Mouse (Mus musculus) adipocyte (in vitro differentiated cells): ENCODE results near the gene Rhob.

Source experiments
- DNase-seq: peaks from one replicate; pipeline ENCODE4 v3.0.0-alpha.2; 2016; ENCODE audit warnings: low spot score

The Rhob gene

DNA sequence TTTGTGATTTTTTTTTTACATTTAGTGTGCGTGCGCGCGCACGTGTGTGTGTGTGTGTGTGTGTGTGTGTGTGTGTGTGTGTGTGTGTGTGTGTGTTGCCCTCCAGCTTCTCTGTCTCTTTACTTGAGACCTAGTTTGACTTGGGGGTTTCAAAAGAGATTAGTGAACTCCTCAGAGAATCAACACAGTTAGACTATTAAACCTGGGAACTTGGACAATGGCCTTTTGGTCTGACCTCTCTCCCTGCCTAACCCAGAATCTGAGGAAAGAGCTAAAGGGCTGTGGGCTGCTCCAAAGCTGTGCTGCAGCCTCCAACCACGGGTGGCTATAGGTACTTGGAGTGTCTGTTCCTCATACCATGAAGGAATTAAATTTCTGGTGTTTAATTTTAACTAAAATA, 4.3 kb upstream of the Rhob start:
- no peak for DNase-seq

DNA sequence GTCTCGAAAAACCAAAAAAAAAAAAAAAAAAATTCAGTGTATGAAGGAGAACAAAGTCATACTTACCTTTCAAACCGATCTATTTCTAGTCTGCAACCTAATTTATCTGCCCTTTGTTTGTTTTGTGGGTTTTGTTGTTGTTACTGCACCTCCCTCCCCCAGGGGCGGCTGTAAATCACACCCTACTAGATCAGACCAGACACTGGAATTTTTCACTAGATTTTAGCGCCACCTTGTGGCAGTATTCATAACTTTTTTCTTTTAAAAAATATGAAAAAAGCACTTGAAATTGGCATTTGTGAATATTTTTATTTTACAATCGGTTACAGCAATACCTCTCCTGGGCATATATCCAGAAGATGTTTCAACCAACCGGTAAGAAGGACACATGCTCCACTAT, 2.7 kb upstream of the Rhob start:
- DNase-seq = peak; percentile 89

DNA sequence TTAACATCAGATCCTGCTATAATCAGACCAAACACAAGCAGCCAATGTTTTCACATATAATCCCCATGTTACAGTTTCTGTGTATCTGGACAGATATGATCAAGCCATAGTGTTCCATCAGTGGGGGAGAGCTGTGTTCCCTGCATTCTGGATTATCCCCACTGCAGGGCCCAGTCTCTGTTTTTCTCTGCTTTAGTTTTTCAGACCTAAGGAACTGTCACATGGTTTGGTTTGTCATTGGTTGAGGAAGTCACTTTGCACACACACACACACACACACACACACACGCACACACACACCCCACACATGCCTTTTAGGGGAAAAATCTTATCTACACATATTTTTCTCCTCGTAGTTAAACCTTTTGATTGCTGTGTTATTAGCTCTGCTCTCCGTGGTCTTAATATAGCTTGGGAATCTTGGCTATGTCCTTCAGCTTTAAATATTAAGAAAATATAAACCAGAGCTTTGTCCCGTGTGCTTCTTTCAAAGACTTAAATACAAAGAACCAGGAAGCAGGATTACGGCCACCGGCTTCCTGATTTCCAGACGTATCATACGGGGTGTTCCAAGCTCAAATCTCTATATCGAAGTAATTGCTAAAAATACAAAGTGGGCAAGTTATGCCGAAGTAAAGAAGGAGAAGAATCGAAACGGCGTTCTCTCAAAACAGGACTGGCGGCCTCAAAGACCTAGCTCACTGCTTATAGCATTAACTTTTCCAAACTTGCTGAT, 1.9 kb upstream of the Rhob start:
- no peak for DNase-seq

DNA sequence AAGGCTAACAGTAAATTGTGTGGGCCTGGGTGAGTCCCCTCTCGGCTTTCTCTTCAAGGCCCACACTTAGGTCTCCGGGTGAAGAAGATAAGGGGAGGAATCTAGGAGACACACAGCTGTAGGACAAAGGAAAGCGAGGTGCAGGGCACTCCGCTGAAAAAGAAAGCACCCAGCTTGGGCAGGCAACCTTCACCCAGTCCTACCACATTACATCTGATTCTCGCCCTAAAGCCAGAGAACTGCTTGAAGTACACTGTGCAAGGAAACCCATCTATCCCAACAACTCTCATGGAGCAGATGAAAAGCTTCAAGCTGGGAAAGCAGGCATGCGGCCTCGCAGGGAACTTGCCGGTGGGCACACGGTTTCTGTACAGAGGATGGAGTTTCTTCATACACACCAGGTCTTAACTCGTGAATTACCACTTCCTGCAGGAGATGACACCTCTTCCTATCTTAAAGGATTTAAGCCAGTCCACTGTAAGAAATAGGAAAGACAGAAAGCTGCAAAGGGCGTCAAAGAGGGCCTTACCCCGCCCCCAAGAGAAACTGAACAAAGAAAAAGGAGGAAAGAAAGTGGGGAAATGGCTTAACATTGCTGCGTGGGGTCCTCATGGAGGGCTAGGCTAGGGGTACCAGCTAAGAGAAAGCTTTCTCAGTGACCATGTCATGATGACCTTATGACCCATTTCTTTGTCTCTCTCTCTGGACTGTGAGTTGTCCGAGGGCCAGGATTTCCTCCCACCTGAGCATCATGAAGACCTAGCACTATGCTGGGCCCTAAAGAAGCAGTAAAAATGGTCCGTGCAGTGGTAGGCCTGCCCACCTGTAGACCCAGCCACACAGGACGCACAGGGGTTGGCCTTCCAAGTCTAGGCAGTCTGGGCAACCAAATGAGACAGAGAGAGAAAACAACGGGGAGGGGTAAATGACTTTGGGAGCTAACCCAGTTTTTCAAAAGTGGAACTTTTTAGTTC, 1.1 kb upstream of the Rhob start:
- DNase-seq = peak; percentile 61

DNA sequence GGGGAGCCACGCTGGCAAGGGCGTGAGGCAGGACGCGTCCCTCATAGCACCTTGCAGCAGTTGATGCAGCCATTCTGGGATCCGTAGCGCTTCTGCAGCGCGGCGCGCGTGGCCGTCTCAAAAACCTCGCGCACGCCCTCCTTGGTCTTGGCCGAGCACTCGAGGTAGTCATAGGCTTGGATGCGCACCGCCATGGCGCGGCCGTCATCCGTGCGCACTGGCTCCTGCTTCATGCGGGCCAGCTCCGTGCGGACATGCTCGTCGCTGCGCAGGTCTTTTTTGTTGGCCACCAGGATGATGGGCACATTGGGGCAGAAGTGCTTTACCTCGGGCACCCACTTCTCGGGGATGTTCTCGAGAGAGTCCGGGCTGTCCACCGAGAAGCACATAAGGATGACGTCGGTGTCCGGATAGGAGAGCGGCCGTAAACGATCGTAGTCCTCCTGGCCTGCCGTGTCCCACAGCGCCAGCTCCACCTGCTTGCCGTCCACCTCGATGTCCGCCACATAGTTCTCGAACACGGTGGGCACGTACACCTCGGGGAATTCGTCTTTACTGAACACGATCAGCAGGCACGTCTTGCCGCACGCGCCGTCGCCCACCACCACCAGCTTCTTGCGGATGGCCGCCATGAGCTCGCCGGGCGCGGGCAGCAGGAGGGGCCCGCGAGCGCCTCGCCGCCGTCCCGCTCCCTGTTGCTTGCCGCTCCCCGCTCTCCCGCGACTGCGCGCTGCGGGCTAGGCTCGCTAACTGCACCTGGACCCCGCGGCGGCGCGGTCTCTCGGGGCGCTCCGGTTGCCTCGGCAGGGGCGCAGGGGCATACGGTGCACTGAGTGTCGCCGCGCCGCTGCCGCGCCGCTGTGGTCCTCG, 573 bp downstream of the Rhob start:
- DNase-seq = peak; percentile 69

DNA sequence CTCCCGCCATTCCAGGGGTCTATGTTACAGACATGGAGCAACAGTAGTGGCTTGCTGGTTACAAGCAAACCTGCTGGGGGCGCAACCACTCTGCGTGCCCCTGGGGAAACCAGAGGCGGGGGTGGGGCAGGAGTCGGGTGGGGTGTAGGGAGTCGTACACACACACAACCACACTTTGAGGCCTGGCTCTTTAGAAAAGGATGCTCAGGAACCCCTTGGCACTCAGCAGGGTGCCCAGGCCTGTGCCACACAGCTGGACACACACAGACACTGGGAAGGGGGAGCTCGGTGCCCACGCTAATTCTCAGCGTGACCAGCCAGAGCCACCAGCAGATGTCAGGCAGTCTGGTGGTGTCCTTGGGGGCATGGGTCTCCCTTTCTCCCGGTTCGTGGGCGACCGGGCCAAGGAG, 1.2 kb downstream of the Rhob start:
- DNase-seq = peak; percentile 62

DNA sequence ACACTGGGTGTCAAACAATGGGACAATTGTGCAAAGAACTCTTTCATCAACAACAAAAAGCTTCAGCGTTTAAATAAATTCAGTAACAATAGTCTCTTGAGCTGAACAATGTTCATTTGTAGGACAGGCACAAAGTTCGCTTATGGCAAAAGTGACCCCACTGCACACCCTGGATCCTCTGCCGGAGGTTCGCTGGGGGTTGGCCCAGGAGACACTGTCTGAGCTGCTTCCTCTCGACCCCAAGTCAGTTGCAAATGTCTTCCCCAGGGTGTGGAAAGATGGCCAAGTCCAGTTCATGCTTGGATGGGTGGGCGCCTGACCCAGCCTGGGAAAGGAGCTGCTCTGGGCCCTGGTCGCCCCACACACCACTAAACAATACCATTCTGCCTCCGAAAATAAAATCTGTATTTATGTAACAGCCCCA, 1.6 kb downstream of the Rhob start:
- peak; percentile 50 for DNase-seq

DNA sequence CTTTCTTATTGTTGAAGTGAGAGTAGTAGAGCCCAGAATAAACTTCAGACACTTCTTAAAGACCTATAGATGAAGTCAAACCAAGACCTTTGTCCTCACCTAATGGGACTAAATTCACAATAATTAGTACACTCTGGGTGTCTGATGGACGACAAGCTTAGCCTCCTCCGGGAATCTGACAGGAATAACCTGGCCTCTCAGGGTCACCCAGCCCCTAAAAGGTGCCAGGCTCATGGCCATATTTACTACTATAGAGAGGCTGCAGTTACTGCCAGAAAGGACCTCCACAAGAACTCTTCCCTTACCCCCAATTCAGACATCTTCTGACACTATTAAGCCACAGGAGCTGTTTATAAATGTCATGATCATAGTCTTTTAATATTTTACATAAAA, 2.5 kb downstream of the Rhob start:
- peak; percentile 61 for DNase-seq

DNA sequence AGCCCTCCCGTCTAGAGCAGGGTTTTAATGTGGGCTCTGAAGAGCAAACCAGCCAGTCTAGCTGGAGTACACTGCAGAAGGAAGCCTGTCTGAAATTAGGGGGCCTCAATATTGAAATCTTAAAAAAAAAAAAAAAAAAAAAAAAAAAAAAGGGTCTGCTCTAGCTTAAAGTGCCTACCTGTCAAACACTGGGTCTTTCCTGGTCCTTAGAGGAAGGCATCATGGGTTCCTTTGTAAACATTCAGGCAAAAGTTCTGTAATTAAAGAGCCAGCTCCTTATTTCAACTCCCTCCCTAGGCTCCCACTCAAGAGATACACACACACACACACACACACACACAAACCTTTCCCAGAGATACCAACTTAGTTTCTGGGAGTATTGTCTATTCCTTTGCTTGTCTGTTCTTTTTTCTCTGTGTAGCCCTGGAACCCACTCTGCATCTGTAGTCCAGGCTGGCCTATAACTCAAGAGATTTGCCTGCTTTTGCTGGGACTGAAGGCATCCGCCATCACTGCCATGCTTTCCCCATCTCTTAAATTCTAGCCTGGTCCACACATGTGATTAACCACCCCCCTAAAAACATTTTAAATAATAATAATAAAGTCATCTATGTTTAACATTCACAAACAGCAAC, 3.0 kb downstream of the Rhob start:
- DNase-seq = peak; percentile 65

DNA sequence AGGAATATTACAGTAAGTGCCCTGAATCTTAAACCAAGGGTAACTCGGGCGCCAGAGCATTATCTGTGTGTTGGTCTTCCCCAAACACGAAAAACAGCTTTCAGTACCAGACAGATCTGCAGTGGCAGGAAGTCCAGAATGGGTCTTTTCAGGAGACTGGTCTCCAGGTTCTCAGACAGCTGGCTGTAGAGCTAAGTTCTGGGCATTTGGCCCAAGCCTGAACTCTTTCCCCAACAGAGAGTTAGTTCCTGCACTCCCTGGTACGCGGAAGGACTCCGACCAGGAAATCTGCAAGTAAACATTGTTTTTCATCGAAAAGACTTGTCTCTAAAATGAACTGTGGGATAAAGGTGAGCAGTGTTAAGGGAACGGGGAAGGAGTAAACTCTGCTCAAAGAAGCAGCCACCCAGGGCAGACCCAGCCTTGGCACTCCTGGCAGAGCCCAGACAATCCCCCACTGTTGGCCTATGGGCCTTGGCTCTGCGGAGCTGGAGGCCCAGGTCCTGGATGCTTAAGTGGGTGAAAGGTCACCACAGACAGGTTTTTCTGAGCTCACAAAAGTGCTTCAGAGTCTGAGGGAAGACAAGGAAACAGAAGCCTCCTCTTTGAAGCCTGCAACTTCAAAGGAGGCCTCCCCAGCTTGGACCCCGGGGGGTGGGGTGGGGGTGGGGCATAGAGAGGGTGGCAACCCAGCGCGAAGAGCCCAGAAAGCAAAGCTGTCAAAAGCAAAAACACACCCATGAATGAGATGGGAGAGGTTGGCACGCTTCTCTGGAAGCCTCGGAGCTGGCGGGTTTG, 3.7 kb downstream of the Rhob start:
- peak; percentile 94 for DNase-seq

DNA sequence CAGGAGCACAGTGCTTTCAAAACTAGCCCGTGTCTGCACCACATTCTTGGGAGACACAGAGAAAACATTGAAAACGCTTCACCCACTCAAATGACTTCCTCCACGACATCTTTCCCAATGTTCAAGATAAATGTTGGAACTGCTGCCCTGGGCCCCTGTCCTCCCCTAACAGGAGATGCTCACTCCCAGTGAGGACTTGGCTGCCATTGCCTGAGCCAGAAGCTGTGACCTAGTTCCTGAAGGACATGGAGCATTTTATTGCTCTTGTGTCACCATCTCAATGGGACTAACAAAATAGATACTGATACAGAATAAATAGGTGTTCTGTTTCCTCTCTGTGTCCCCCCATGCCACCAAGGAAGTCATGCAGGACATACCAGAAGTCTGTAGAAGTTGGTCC, 5.1 kb downstream of the Rhob start:
- DNase-seq = no peak

DNA sequence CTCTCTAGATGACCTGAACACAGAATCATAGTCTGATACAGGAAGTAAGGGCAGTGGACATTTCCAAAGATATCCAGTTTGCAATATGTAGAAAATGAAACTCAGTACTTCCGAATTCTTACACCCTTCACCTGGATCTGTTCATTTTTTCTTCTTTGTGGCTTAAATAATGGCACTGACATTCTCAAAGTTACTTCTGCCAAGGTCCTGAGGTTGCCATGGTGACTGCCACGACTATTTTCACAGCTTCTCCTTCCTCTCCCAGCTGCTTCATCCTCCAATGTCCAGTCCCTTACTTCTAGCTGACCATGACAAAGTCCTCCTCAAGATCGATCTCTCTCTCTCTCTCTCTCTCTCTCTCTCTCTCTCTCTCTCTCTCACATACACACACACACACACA, 6.4 kb downstream of the Rhob start:
- no peak for DNase-seq

DNA sequence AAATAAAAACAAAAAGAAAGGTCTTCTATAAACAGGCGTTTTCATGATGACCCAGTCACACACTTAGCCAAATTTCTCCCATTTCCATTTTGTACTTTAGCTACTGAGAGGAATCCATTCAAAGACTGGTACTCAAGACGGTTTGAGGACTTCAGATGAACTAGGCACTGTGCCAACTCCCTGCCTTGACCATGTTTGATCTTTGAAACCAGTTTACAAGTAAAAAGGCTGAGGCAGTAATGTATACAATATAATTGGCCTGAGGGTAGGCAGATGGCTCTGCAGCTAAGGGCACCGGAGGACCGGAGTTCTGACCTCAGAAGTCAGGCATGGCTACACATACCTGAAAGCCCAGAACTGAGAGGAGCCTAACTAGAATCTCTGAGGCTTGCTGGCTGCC, 10.7 kb downstream of the Rhob start:
- DNase-seq = no peak

DNA sequence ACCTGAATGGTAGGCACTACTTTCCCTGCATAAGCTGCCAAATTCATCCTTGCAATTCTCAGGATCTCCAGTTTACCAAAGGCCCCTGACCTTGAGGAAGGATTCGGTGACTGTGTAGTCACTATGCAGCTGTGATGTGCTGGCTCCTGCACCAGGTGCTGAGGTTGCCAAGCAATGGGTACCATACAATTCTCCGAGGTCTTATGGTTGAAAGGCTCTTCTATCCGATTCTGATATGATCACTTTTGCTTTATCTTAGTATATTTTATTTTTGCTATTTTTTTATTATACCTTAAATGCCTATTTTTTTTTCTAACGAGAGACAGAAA, 11.2 kb downstream of the Rhob start:
- no peak for DNase-seq

DNA sequence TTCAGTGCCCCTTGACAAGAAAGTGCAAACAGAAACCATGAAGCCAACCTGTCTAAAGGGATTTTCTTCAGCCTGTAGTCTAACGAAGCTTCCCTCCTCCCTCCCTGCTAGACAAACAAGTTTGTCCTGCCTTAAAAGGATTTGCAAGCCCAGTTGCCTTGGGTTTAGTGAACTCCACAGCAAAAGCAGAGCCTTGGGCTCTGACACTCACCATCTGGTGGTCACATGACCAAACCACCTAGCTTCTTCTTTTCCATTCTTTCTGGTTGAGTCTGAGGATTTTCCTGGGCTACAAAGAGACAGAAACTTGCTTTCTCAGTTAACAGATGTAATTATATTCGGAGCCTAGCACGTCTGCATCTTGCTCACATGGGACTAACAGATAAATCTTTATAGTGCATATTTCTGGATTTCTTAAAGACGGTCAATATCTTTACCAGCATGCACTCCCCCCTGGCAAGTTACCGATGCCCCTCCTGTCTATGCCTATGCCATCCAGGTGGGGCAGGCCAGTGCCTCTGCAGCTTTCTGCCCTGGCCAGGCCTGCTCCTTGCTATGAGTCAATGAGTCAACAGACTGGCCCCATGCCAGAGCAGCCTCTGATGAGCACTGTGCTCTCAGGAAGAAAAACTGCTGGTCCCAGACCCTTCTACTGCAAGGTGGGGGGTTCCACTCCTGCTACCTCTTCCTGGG, 11.7 kb downstream of the Rhob start:
- DNase-seq = peak; percentile 72

DNA sequence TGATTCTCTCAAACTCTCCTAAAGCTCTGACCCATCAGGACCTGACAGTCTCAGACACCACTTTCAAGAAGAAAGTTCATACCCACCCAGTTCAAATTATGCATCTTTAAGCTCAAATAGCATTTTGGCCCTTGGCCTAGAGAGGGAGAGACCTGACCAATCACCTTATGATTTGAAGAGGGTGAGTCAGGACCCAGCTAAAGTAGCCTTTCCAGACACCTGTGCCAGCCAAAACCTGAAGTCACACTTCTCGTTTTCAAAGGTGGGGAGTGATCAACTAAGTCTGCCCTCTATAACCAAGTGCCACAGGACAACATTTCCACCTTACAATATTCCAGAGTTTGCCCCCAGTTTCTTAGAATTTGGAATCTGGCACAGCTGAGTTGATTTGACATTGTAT, 12.5 kb downstream of the Rhob start:
- no peak for DNase-seq

DNA sequence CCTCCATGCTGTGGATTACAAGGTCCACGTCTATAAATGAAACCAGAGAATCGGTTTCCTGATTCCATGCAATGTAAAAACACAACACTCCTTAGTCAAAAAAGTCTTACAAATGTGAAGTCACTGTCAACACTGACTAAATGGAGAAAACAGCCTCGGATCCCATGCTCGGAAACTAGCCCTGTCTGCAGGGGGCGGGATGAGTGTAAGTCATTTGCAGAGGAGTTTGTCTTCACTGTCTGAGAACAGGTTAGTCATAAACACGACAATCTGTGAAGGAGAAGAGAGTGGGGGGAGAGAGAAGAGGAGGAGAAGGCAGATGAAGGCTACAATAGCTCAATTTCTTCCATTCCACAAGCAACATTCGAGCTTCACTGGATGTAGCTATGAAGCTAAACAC, 14.6 kb downstream of the Rhob start:
- DNase-seq = no peak

DNA sequence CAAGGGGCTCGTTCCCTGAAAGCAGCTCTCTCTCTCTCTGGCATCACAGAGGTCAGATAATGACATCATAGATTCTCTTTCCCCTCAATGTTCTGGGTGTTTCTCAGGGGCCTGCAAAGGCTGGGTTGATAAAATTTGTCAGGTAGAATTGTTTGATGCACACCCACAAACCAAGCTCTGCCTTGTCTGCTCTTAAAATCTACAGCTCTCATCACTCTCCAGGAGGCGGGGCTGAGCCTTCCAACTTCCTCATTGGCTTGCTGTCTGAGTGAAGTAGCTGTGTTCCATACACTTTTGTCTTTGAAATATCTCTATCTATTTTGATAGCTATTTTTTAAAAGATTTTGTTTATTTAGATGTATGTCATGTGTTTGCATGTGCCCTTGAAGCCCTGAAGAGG, 17.6 kb downstream of the Rhob start:
- no peak for DNase-seq

DNA sequence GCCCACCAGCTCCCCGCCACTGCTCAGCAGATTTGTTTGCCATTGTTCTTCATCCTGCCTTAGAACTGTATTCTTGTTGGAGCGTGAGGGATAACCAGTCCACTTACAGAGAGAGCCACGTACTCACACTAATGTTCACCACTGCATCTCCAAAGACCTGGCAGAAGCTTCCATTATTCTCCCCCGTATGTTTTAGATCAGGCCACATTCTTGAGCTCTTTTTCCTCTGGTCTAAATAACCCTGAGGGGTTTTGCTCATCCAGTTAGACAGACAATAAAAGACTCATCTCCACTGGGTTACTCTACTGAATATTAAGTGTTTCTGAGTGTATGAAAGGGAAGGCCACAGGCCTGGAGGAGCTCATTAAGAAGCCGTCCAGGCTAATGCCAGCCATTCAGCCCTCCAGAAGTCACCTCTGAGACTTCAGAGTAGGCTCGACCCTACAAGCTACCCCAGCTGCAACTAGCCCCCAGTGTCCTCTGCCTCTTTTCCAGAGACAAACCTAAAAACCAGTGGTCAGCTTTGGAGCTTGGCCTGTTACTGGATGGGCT, 24.9 kb downstream of the Rhob start:
- DNase-seq = no peak
